Comparison of ENCODE assay signal across 21 mouse cellular contexts in genomic region chr13:60340068-60340467, GRCm38 (mm10).
"Had no signal": no experiment of that assay in that cellular context is flagged by ENCODE, and none has a peak within 500 bp of the region (broad histone marks: within the 10 kb centered on the region; RNA-seq: fewer than 3 reads in every experiment).

No protein-coding gene starts in this region.

- H3K4me1 ChIP-seq: megakaryocyte, embryonic 14.5 days had no signal

- H3K9me3 ChIP-seq: midbrain, embryonic 13.5 days; neural tube, embryonic 13.5 days had no signal

- DNase-seq: kidney, adult 2 months; kidney, postnatal 25 days; layer of hippocampus, postnatal 36 days; liver, postnatal 0 days; lung, embryonic 14.5 days; retina, postnatal 1 day; right cerebral cortex, postnatal 25 days; thymus, adult 2 months; thymus, postnatal 14 days; thymus, postnatal 4 days had no signal

- H3K4me2 ChIP-seq: liver, embryonic 11.5 days; lung, embryonic 14.5 days; midbrain, embryonic 13.5 days; neural tube, embryonic 13.5 days had no signal

- H3K4me3 ChIP-seq: megakaryocyte, embryonic 14.5 days; midbrain, embryonic 10.5 days; midbrain, embryonic 13.5 days; myocyte; neural tube, embryonic 13.5 days had no signal

- H3K36me3 ChIP-seq: midbrain, embryonic 10.5 days; midbrain, embryonic 13.5 days; neural tube, embryonic 13.5 days had no signal

- H3K9ac ChIP-seq: liver, embryonic 14.5 days; liver, postnatal 0 days; lung, embryonic 14.5 days; midbrain, embryonic 13.5 days; neural tube, embryonic 13.5 days had no signal

- H3K27me3 ChIP-seq: megakaryocyte, embryonic 14.5 days; midbrain, embryonic 13.5 days; neural tube, embryonic 13.5 days had no signal

- ATAC-seq: intestine, postnatal 0 days; liver, postnatal 0 days; lung, postnatal 0 days; midbrain, embryonic 13.5 days; midbrain, embryonic 16.5 days had no signal

- H3K27ac ChIP-seq: kidney, postnatal 0 days; liver, embryonic 14.5 days; midbrain, embryonic 10.5 days; midbrain, embryonic 13.5 days; neural tube, embryonic 13.5 days had no signal
